Mouse (Mus musculus) embryonic facial prominence, embryonic 11.5 days (tissue): ENCODE measurements at regions not wholly inside any gene's neighbourhood (a gene's known extent, or its start where the extent isn't known, plus 50 kb on each side); places are given as distances from the start of the nearest gene placed in this dataset.

ENCODE experiments used
- ATAC-seq: fragments of 200-750 bp; cut with Nextera tagmentation; replicated peaks from 2 replicates; pipeline ENCODE4 v1.8.0; 2017; ENCODE audit warnings: low read depth; ENCODE audit not compliant: insufficient number of reproducible peaks, low FRiP score, low TSS enrichment
- DNase-seq: peaks from one replicate; pipeline ENCODE4 v3.0.0-alpha.2; 2015; ENCODE audit warnings: low spot score
- H3K27ac ChIP-seq: fragments of 300-500 bp; sonication (generic); replicated peaks from 2 replicates; pipeline ENCODE4 v1.5.1; 2014; ENCODE audit warnings: mild to moderate bottlenecking, low read depth, low read length, control low read depth
- H3K27me3 ChIP-seq: fragments of 300-500 bp; sonication (generic); 2 replicates; pipeline ENCODE4 v1.6.1; 2014; ENCODE audit warnings: mild to moderate bottlenecking, low read length, moderate library complexity, mixed read lengths; ENCODE audit not compliant: control insufficient read depth, insufficient read depth
- H3K36me3 ChIP-seq: fragments of 300-500 bp; sonication (generic); replicated peaks from 2 replicates; pipeline ENCODE4 v1.6.1; 2014; ENCODE audit warnings: low read depth, mild to moderate bottlenecking, low read length, moderate library complexity, mixed read lengths; ENCODE audit not compliant: control insufficient read depth, insufficient read depth
- H3K4me1 ChIP-seq: fragments of 300-500 bp; sonication (generic); 2 replicates; pipeline ENCODE4 v1.6.1; 2014; ENCODE audit warnings: low read length, mixed read lengths; ENCODE audit not compliant: control insufficient read depth, insufficient read depth
- H3K4me2 ChIP-seq: fragments of 300-500 bp; sonication (generic); 2 replicates; pipeline ENCODE4 v1.6.1; 2014; ENCODE audit warnings: low read depth, mild to moderate bottlenecking, control low read depth, low read length, moderate library complexity
- H3K4me3 ChIP-seq: fragments of 300-500 bp; sonication (generic); 2 replicates; pipeline ENCODE4 v1.5.1; 2014; ENCODE audit warnings: low read depth, low read length, control low read depth
- H3K9ac ChIP-seq: fragments of 300-500 bp; sonication (generic); replicated peaks from 2 replicates; pipeline ENCODE4 v1.6.1; 2014; ENCODE audit warnings: mild to moderate bottlenecking, control low read depth, low read length
- H3K9me3 ChIP-seq: fragments of 300-500 bp; sonication (generic); replicated peaks from 2 replicates; pipeline ENCODE4 v1.6.1; 2016; ENCODE audit warnings: mild to moderate bottlenecking, low read length, inconsistent platforms, mixed read lengths; ENCODE audit not compliant: control insufficient read depth
- WGBS: fragments of 180-500 bp; shearing (Covaris S2); extraction: QIAGEN DNeasy Blood & Tissue Kit; methylation state at CpG from one replicate; pipeline ENCODE4 v1.1.7; 2014; 5-methylcytosine and 5-hydroxymethylcytosine counted together

DNA sequence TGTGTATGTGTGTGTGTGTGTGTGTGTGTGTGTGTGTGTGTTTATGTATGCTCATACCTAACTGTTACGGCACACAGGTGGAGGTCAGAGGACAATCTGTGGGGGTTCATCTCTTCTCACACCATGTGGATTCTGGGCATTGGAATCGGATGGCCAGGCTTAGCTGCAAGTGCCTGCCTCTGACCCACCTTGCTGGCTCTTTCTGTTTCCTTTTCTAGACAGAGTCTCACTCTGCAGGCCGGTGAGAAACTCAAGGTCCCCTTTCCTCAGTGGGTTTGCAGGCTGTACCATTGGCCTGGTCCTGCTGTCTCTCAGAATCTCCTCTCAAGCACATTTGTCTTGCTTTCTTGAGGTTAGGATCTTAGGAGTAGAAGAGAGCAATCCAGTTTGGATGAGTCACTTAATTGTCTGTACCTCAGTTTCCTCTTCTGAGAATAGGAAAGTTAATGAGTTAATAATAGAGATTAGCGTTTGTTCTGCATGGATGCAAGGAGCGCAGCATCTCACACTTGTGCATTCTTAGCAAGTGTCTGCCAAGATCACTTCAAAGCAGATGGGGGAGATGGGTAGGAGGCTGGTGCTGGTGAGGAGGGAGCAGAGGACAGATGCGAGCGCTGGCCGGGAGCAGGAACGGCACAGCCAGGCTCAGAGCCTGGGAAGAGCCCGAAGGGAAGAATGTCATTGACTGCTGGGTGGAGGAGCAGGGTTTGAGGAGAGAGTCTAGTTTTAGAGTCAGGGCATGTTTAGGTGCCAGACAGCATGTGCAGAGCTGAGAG is 155.2 kb downstream of the Chst1 start:
- Histone ChIP-seq H3K36me3 (no peaks in the 10 kb centered on the region), H3K27me3 (no peaks in the 10 kb centered on the region), H3K4me1 (no peaks in the 10 kb centered on the region), H3K9ac (no peak overlapping the region), H3K9me3 (no peaks in the 10 kb centered on the region), H3K4me2 (no peak overlapping the region), H3K27ac (no peak overlapping the region), H3K4me3 (no peak overlapping the region)
- no peak for DNase-seq
- WGBS = 68% methylated on average over 10 of the region's 10 CpGs
- no peak for ATAC-seq

DNA sequence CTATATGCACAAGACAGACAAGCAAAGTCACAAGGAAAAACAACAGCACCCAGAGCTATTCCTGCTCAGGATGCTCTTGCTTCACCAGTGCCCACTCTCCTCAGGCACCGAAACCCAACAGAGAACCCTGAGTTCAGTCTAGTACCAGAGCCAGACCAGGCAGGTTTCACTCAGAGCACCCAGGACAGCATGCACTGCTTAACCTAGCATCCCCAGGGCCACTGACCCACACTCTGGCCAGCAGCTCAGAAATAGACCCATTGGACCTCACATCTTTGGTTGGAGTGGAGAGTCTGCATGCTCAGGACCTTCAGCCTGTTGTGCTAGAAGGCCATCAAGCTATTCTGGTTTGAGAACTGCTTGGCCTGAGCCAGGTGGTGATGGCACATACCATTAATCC is 157.0 kb downstream of the Chst1 start:
- Histone ChIP-seq H3K9me3 (no peaks in the 10 kb centered on the region), H3K27me3 (no peaks in the 10 kb centered on the region), H3K4me3 (no peak overlapping the region), H3K4me2 (no peak overlapping the region), H3K36me3 (no peaks in the 10 kb centered on the region), H3K4me1 (no peaks in the 10 kb centered on the region), H3K9ac (no peak overlapping the region), H3K27ac (no peak overlapping the region)
- DNase-seq (no peak), ATAC-seq (no peak)
- 100% methylated on average over 1 of the region's 1 CpGs for WGBS

DNA sequence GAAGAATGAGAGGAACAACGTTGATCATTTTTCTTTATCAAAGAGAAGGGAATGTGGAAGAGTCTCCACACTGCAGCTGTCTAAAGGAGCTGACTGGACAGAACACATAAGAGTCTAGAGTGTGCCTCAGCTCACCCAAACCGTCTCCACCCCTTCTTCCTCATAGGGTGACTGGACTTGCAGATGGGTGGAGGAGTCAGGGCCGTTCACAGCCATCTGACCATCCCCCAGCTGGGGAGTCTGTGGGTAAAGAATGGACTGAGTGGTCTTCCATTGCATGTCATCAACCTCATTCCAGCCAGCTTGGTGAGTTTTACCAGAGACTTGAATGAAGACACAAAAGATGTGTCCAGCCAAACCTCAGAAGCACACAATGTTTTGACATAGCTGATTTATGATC is 156.1 kb upstream of the Syt13 start:
- DNase-seq (no peak), ATAC-seq (no peak)
- Histone ChIP-seq H3K27ac (no peak overlapping the region), H3K4me1 (no peaks in the 10 kb centered on the region), H3K27me3 (no peaks in the 10 kb centered on the region), H3K4me2 (no peak overlapping the region), H3K4me3 (no peak overlapping the region), H3K9ac (no peak overlapping the region), H3K36me3 (no peaks in the 10 kb centered on the region), H3K9me3 (no peaks in the 10 kb centered on the region)
- WGBS = 61% methylated on average over 3 of the region's 3 CpGs

DNA sequence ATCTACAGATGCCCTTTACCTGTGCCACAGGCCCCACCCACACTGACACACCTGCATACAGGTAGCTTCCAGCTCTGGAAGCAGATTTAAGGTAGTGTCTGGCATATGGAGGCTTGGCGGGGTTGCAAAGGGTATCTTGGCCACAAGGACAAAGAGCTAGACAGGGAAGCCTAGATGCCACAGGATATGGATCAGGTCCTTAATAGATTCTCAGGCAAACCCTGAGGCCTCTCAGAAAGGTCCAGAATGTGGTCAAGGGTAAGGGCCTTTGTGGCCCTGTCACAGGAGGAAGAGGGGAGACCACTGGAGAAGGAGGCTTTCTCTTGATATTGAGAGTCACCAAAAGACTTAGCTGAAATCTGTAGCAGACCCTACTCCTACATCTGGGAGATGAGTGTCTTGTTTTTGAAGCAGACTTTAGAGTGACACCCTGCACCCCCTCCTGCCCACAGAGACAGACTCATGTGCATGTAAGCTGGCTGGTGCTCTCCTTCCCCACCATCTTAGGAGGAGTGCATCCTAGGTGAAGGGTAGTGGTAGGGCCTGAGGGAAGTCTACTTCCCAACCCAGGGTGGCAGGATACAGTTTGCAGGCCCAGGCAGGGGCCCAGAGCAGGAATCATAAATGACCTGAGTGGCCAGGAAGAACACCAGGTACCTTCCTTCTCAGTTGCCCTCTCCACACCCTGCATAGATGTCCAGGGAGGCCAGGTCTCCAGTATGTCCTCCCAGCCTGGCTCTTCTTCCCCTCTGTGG is 150.8 kb upstream of the Syt13 start:
- H3K9me3 ChIP-seq = no peaks in the 10 kb centered on the region
- no peak overlapping the region for H3K4me2 ChIP-seq
- ATAC-seq (no peak), DNase-seq (no peak)
- H3K27me3 ChIP-seq = no peaks in the 10 kb centered on the region
- H3K36me3 ChIP-seq = no peaks in the 10 kb centered on the region
- H3K4me3 ChIP-seq = no peak overlapping the region
- no peak overlapping the region for H3K9ac ChIP-seq
- 94% methylated on average over 1 of the region's 1 CpGs for WGBS
- H3K4me1 ChIP-seq = no peaks in the 10 kb centered on the region
- H3K27ac ChIP-seq = no peak overlapping the region

DNA sequence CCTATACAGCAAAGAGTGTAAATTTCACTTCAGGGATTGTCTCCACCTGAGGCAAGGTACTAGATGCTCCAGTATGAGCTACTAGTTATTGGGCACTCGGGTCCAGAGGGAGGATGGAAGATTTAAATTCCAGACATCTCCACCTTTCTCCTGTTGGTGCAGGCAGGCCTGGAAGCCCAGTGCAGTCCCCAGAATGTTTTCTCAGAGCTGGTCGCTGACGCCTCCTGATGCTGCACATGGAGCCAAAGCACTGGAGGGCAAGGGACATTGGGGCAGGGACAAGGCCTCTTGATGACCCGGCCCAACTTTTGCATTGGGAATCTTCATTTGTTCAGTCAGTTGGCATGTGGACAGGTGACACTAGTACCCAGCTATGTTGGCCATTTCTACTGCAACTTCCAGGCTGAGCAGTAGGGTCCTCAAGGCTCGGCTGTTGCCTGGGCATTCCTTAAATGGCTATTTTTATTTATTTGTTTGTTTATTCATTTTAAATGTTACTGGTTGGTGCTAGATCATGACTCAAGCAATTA is 147.4 kb upstream of the Syt13 start:
- no peak for ATAC-seq
- WGBS = 85% methylated on average over 5 of the region's 5 CpGs
- DNase-seq = no peak
- no peaks in the 10 kb centered on the region for H3K4me1 ChIP-seq
- H3K9ac ChIP-seq = no peak overlapping the region
- H3K4me2 ChIP-seq = no peak overlapping the region
- no peaks in the 10 kb centered on the region for H3K27me3 ChIP-seq
- no peaks in the 10 kb centered on the region for H3K36me3 ChIP-seq
- no peak overlapping the region for H3K27ac ChIP-seq
- H3K4me3 ChIP-seq = no peak overlapping the region
- H3K9me3 ChIP-seq = no peaks in the 10 kb centered on the region

DNA sequence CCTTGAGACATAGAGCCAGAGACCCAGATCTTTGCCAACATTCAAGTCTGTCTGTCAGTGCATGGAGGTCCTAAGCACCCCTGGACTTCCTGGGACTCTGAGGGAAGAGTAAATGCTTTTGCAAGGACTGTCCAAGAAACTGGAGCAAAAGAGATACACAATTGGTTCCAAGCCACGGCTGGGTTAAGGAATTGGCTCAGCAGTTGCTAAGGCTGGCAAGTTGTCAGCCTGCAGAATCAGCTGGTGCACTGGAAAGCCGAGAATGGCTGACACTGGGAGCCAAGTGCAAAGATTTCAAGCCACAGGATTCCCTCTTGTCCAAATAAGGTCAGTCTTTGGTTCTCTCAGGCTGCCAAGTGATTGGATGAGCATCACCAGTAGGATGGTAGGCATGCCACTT is 146.8 kb upstream of the Syt13 start:
- H3K4me2 ChIP-seq = no peak overlapping the region
- ATAC-seq (no peak), DNase-seq (no peak)
- no peaks in the 10 kb centered on the region for H3K36me3 ChIP-seq
- no peak overlapping the region for H3K9ac ChIP-seq
- H3K4me1 ChIP-seq = no peaks in the 10 kb centered on the region
- no peaks in the 10 kb centered on the region for H3K9me3 ChIP-seq
- H3K27ac ChIP-seq = no peak overlapping the region
- H3K27me3 ChIP-seq = no peaks in the 10 kb centered on the region
- WGBS = 56% methylated on average over 2 of the region's 2 CpGs
- no peak overlapping the region for H3K4me3 ChIP-seq

DNA sequence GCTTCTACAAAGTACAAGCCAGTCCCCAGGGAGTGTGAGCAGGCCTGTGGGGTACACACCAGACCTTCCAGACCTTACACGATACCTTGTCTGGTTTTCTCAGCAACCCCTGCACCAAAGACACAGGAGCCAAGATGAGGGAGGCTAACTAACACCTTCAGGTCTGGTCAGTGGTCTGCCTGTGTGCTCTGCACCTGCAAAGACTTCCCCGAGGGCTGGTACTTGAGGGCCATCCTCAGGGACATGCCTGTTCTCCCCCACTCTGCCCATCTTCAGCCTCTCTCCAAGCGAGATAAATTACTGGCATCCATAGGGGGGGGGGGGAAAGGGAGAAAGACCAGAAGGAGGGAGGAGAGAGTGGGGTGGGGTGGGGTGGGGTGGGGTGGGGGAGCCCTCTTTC is 145.8 kb upstream of the Syt13 start:
- Histone ChIP-seq H3K27ac (no peak overlapping the region), H3K27me3 (no peaks in the 10 kb centered on the region), H3K4me2 (no peak overlapping the region), H3K9ac (no peak overlapping the region), H3K9me3 (no peaks in the 10 kb centered on the region), H3K4me3 (no peak overlapping the region), H3K36me3 (no peaks in the 10 kb centered on the region), H3K4me1 (no peaks in the 10 kb centered on the region)
- ATAC-seq (no peak), DNase-seq (no peak)
- 55% methylated on average over 3 of the region's 3 CpGs for WGBS

DNA sequence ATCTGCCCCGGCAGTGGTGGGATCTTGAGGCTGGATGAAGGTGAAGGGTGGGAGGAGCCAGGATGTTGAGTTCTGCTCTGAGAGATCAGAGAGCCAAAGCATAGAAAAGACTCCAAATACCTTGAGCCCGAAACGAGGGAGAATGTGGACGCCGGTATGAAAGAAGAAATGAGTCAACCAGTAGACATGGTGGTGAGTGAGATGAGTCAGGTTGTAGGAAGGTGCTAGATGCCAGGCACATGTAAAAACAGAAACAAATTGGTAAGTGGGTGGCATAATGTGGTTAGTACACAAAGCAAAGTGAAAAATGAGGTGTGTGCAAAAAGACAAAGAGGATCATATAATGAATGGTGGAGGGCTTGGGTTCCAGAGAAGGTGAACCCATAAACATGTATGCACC is 144.8 kb upstream of the Syt13 start:
- ATAC-seq (no peak), DNase-seq (no peak)
- H3K36me3 ChIP-seq = no peaks in the 10 kb centered on the region
- no peaks in the 10 kb centered on the region for H3K27me3 ChIP-seq
- WGBS = 81% methylated on average over 5 of the region's 5 CpGs
- H3K9me3 ChIP-seq = no peaks in the 10 kb centered on the region
- no peak overlapping the region for H3K4me3 ChIP-seq
- no peak overlapping the region for H3K9ac ChIP-seq
- no peaks in the 10 kb centered on the region for H3K4me1 ChIP-seq
- H3K4me2 ChIP-seq = no peak overlapping the region
- no peak overlapping the region for H3K27ac ChIP-seq
